Mouse (Mus musculus): Measurements from ENCODE around the gene Adarb2.

- no peak for TF ChIP-seq POLR2A (IDR thresholded peaks at IDR 0.05; ENCODE audit: low read depth, low read length)
- TF ChIP-seq SIN3A (IDR thresholded peaks at IDR 0.05; ENCODE audit: low read length): no peak
- no peak for TF ChIP-seq CTCF (conservative IDR thresholded peaks at IDR 0.05 in 1 of 2, IDR thresholded peaks at IDR 0.05 in 1 of 2; ENCODE audit: low read depth in 2 of 2, low read length in 2 of 2)
- no peak for TF ChIP-seq TBP (conservative IDR thresholded peaks at IDR 0.05; ENCODE audit: low read depth, low read length)
- TF ChIP-seq JUND (conservative IDR thresholded peaks at IDR 0.05; ENCODE audit: low read depth, low read length): no peak
- no peak for TF ChIP-seq TCF12 (IDR thresholded peaks at IDR 0.05; ENCODE audit: low read depth, low read length)
- TF ChIP-seq ZKSCAN1 (IDR thresholded peaks at IDR 0.05; ENCODE audit: borderline replicate concordance, low read depth, low read length): no peak
- TF ChIP-seq USF2 (conservative IDR thresholded peaks at IDR 0.05; ENCODE audit: low read depth, low read length): no peak
Measured at GRCm38 (mm10) chr13:8699831-8700230, 497.2 kb downstream of the Adarb2 start.
